Mouse (Mus musculus) left cerebral cortex, postnatal 14 days (tissue): ENCODE measurements around the gene Alg9. TPM values are rescaled to one million over a fixed set of nuclear protein-coding genes. Genes with fewer than 3 reads are reported as not detected.

Source experiments
- DNase-seq, 2 experiments: peaks; one replicate each; pipeline ENCODE4 v3.0.0; 2021 to 2022; ENCODE audit warnings: low spot score in 2 of 2, mixed read lengths in 1 of 2
- intact Hi-C: fragments of 180-260 bp; cut with DNase I; formaldehyde crosslinking; loops from one replicate; pipeline ENCODE4 v1.15.1; 2025
- total RNA-seq, 2 experiments: library from RNA; stranded (reverse); gene quantifications; 2 replicates each; pipeline ENCODE4 v1.2.3; 2021

The Alg9 gene
- total RNA-seq, 2 experiments from 2014 or later, result 28.8 to 29.9 TPM

- peak; percentile 61 to 71 for DNase-seq
- intact Hi-C loops, result loop anchor here (5.0 kb wide), 1 partner anchor 56 kb away; no protein-coding TSS in a partner anchor
Measured at GRCm38 (mm10) chr9:50752784-50753615, 21.8 kb upstream of the Alg9 start.

DNA sequence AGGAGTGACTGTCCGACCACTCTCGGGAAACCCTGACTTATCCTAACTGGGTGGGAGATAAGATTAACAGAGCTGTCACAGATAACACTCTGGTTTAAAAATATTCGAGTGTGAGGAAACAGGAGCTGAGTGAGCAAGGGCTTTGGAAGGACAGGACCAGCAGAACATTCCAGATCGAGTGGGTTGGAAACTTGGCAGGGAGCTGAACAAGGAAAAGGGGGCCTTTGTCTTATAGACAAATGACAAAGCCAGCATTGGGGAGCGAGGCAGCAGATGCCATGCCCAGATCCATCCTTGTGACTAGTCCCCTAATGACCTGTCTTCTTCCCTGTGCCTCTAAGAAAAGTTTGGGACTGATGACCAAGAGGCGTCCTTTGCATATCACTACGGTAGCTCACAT, 20.9 kb upstream of the Alg9 start:
- intact Hi-C loops, result loop anchor here (5.0 kb wide), 1 partner anchor 57 kb away; no protein-coding TSS in a partner anchor
- DNase-seq, result no peak

- intact Hi-C loops, result no loop called here
- DNase-seq, result no peak
Measured at GRCm38 (mm10) chr9:50756711-50757110, 18.1 kb upstream of the Alg9 start.

- intact Hi-C loops, result no loop called here
- DNase-seq, result no peak
Measured at GRCm38 (mm10) chr9:50761520-50762243, 13.1 kb upstream of the Alg9 start.

DNA sequence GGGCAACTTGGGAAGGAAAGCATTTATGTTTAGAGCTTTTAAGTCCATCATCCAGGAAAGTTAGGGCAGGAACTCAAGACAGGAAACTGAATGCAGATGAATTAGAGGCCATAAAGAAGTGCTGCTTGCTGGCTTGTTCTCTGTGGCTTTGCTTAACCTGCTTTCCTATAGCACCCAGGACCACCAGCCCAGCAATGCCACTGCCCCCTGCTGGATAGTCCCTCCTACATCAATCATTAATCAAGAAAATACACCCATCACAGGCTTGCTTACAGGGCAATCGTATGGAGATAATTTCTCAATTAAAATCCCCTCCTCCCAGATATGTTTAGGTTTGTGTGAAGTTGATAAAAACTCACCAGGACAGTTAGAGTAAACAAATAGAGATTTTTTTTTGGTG, 11.5 kb upstream of the Alg9 start:
- intact Hi-C loops, result no loop called here
- no peak for DNase-seq

DNA sequence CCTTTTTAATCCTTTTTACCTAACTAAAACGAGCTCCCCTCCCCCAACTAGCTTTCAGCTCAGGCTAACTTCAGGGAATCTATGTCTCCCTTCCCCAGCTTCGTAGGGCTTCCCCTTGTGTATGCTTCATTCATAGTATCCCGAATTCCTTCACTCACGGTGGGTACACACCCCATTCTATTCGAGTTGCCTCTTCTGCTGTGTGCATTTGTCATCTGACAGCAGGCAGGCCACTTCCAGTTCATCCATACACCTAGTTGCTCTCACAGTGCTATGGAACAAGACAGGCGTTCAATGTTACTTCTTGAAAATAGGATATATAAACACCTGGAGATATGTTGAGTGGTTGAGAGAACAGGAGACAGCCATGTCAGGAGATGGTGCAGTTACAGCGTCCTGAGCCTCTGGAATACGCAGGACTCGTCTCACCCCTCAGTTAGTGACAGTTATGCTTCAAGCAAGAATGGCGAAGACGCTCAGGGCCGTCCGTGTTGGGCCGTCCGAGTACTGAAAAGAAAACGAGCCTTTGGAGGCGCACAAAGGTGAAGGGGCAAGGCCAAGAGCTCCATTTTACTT, 7.2 kb upstream of the Alg9 start:
- intact Hi-C loops, result loop anchor here (5.0 kb wide), 1 partner anchor 70 kb away; no protein-coding TSS in a partner anchor
- DNase-seq, result no peak

GRCm38 (mm10) chr9:50768107-50769002, 6.5 kb upstream of the Alg9 start, which contains the start of gene Fdxacb1:
TSS of gene Fdxacb1 (plus strand) at chr9:50768236.
- DNase-seq, result peak; percentile 98 to 99
- intact Hi-C loops, result loop anchor here (5.0 kb wide), 1 partner anchor 71 kb away; no protein-coding TSS in a partner anchor

GRCm38 (mm10) chr9:50770011-50770410, 4.8 kb upstream of the Alg9 start:
- intact Hi-C loops, result no loop called here
- no peak for DNase-seq

GRCm38 (mm10) chr9:50774026-50774462, 775 bp upstream of the Alg9 start:
- DNase-seq, result no peak
- intact Hi-C loops, result no loop called here

- DNase-seq, result no peak
- intact Hi-C loops, result no loop called here
Measured at GRCm38 (mm10) chr9:50775662-50776126, 875 bp downstream of the Alg9 start.

DNA sequence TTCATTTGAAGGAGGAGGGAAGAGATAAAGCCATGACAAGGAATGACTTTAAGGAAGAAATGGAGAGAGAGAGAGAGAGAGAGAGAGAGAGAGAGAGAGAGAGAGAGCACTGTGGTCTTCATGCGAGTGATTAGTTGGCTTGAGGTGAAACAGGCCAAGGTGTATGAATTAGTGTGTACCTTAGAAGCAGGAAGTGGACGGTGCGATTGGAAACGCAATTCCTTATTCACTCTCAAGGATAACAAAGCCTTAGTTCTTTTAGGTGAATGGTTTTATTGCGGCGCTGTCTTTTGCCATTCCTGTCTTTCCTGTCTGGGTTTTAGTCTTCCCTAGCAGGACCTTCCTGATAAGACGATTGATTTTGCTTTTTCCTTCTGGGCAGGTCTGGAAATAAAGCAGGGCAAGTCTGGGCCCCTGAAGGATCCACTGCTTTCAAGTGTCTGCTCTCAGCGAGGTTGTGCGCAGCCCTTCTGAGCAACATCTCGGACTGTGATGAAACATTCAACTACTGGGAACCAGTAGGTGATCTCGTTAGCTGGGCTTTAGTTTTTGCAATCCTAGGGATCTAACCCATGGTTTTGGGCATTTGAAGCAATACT, 1.4 kb downstream of the Alg9 start:
- intact Hi-C loops, result no loop called here
- DNase-seq, result no peak

DNA sequence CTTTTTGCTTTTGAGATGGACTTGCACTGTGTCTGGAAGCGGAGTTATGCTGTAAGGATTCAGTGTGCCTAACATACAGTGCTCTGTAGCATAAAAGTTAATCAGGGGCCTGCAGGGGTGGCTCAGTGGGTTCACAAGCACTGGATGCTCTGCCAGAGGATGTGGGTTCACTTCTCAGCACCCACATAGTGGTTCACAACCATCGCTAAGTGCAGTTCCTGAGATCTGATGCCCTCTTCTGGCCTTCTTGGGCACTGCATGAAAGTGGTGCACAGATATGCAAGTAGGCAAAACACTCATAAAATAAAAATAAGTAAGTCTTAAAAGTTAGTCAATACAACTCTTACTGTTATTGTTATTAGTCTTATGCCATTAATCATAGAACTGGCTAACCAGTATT, 7.3 kb downstream of the Alg9 start:
- DNase-seq, result peak in 1 of 2 experiments; percentile 34
- intact Hi-C loops, result no loop called here

- no peak for DNase-seq
- intact Hi-C loops, result no loop called here
Measured at GRCm38 (mm10) chr9:50795266-50795665, 20.4 kb downstream of the Alg9 start.

DNA sequence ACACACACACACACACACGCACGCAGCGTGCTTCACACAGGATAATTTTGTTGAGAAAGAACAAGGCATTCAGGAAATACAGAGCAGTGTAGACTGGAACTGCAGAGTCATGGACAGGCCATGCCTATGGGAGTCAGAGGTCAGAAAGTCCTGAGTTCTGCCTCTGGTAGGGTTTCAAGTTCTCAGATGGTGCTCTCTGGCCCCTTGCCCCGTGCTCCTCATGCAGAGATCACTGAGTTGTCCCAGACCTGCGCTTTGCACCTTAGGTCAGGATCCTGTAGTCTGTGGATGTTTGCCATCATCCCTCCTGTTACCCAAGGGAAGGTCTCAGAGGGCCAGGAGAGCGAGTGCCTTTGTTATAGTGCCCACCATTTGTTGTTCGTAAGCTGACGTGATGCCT, 22.0 kb downstream of the Alg9 start:
- intact Hi-C loops, result no loop called here
- no peak for DNase-seq

DNA sequence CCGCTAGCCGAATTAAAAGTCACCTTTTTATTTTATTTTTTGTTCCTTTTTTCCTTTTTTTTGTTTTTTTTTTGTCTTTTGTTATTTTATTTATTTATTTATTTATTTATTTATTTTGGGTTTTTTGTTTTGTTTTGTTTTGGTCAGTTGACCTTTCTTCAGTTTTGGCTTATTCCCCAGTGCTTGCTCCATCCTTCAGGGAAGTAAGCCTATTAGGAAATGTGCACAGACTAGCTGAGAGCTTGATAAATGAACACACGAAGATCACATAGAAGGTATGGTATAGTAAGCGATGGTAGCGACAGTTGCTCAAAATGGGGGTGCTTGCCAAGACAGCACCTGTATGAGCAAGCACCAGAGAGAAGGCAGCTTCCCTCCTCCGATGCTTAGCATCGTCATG, 22.8 kb downstream of the Alg9 start:
- no peak for DNase-seq
- intact Hi-C loops, result no loop called here

GRCm38 (mm10) chr9:50798368-50798767, 23.5 kb downstream of the Alg9 start:
- DNase-seq, result no peak
- intact Hi-C loops, result no loop called here

DNA sequence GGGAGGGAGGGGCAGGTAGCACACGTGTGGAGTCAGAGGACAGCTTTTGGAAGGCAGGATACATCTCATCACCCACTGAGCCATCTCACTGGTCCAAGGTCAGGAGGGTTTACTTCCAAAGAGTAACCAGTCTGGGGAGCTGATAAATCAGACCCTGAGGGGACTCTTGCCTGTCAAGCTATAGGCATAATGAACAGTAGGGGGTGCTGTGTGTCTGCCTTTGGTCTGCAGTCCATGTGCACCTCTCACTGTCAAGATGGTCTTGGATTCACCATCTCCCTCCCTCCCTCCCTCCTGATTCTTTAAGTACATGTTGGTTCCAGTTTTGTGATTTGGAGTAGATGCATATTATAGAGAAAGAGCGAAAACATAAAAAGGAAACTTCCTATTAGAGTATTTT, 26.2 kb downstream of the Alg9 start:
- peak; percentile 66 to 69 for DNase-seq
- intact Hi-C loops, result loop anchor here (10.0 kb wide), 1 partner anchor 344 kb away; no protein-coding TSS in a partner anchor

DNA sequence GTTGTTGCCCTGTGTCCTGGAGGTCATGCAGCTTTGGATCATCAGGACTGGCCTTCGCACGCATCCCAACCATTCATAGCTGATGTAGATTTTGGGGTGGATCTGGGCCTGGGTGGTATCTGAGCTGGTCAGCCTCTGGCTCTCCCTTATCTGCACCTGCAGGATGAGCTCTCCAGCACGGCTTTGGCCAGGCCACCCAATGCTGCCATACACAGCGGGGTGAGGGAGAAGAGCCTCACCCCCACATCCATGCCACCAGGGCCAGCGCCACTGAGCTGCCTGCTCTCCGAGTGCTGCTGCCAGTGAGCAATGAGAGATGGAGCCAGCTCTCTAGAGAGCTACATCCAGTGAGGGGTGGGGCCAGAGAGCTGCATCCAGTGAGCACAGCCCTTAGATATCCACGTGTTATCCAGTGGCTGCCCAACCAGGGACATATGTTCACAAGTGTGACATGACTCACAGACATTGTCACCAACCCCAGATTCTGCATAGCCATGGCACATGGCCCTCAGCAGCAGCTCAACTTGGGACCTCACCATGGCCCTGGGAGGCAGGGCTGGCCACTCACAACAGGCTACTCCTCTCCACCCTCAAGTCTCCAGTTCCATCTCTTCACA, 28.3 kb downstream of the Alg9 start:
- DNase-seq, result no peak
- intact Hi-C loops, result loop anchor here (10.0 kb wide), 1 partner anchor 342 kb away; no protein-coding TSS in a partner anchor
